In the genomic region with DNA sequence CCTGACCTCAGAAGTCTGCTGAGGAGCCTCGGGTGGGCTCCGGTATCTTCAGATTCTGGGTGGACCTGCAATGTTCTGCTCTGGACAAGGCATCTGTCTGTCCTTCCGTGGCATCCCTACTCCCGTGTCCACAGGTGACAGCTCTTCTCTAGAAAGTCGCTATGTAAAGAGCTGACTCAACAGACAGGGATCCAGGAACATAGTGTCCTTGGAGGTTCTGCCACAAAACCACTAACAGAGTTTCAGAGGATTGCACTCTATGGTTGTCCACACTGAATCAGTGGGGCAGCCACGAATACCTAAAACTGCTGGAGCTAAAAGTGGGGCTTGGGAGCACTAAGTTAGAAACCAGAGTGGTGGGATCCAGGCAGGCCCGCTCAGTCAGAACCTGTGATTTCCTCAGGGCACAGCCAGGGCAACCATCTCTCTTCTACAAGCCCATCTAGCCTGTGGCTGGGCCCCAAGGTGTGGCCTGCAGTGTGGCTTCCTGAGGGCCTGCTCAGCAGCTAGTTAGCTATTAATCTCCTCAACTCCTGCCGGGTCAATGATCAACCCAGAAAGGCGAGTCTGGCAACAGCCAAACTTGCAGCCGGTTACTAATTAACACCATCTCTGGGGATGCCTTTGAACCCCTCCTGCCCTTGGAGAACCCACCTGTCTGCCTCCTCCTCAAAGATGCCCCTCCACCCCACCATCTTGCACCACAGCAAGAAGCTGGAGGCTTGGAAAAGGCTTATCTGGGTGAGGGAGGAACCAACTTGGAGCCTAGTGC, we compare ENCODE assay signal across 12 mouse cellular contexts. TPM values are rescaled to one million over a fixed set of nuclear protein-coding genes. Genes with fewer than 3 reads are reported as not detected.
DNase-seq lines count a peak whose midpoint lies in the region; ATAC-seq and TF ChIP-seq lines count a peak whose summit lies in the region.
"Had no signal": no experiment of that assay in that cellular context is flagged by ENCODE, and none has a peak within 500 bp of the region (broad histone marks: within the 10 kb centered on the region; RNA-seq: fewer than 3 reads in every experiment).

No protein-coding gene starts in this region.

- H3K4me3 ChIP-seq in lung, adult 2 months (replicated peaks; ENCODE audit: extremely low read depth, low read depth, low read length): no peak overlapping the region
- H3K4me3 ChIP-seq in liver, embryonic 11.5 days (ENCODE audit: low read depth, low read length): no peak overlapping the region
- H3K4me3 ChIP-seq in small intestine, adult 2 months (ENCODE audit: low read depth, low read length): no peak overlapping the region
- H3K4me3 ChIP-seq: limb, embryonic 12.5 days had no signal

- H3K9me3 ChIP-seq in liver, embryonic 11.5 days (ENCODE audit: control insufficient read depth, low read length): no peaks in the 10 kb centered on the region
- H3K9me3 ChIP-seq: limb, embryonic 12.5 days had no signal

- TF ChIP-seq POLR2A in lung, adult 2 months (IDR thresholded peaks at IDR 0.05; ENCODE audit: borderline replicate concordance, extremely low read depth, low read depth, low read length): no peak
- TF ChIP-seq POLR2A in small intestine, adult 2 months (IDR thresholded peaks at IDR 0.05; ENCODE audit: low read depth, low read length): no peak; the same call in 1 of the 2 replicates

- WGBS in lung, adult 2 months: 66% methylated on average over 10 of the region's 10 CpGs
- WGBS in liver, embryonic 11.5 days: 68% methylated on average over 10 of the region's 10 CpGs
- 28% methylated on average over 10 of the region's 10 CpGs for WGBS in small intestine, adult 2 months

- intact Hi-C loops in gastrocnemius, postnatal 14 days (cut with DNase I; ENCODE audit: low total_unique reads): no loop called here

- H3K4me2 ChIP-seq in liver, embryonic 11.5 days: peak overlapping the region; percentile 18; the same call in 1 of the 2 replicates
- H3K4me2 ChIP-seq: limb, embryonic 12.5 days had no signal

- no peaks in the 10 kb centered on the region for H3K27me3 ChIP-seq in liver, embryonic 11.5 days (replicated peaks; ENCODE audit: control insufficient read depth, insufficient read depth, low read length)
- H3K27me3 ChIP-seq in small intestine, adult 2 months (ENCODE audit: control insufficient read depth, insufficient read depth, low read length): no peaks in the 10 kb centered on the region
- H3K27me3 ChIP-seq: limb, embryonic 12.5 days had no signal

- peaks cover 13% of the 10 kb centered on the region for H3K36me3 ChIP-seq in liver, embryonic 11.5 days (ENCODE audit: control insufficient read depth, insufficient read depth, low read length)
- H3K36me3 ChIP-seq in small intestine, adult 2 months (ENCODE audit: control insufficient read depth, insufficient read depth, low read length): peaks cover 36% of the 10 kb centered on the region

- no peak overlapping the region for H3K9ac ChIP-seq in liver, embryonic 11.5 days (ENCODE audit: low read depth, low read length)
- H3K9ac ChIP-seq: limb, embryonic 12.5 days had no signal

- TF ChIP-seq CTCF in lung, adult 2 months (IDR thresholded peaks at IDR 0.05; ENCODE audit: insufficient read depth, low read length): no peak
- no peak for TF ChIP-seq CTCF in small intestine, adult 2 months (IDR thresholded peaks at IDR 0.05; ENCODE audit: extremely low read depth, insufficient read length, insufficient replicate concordance, low read depth, low read length)

- peaks cover 36% of the 10 kb centered on the region for H3K4me1 ChIP-seq in lung, adult 2 months (ENCODE audit: control insufficient read depth, insufficient read depth, low read length)
- H3K4me1 ChIP-seq in liver, embryonic 11.5 days (replicated peaks; ENCODE audit: control insufficient read depth, insufficient read depth, low read length): peaks cover 29% of the 10 kb centered on the region
- peaks cover 51% of the 10 kb centered on the region for H3K4me1 ChIP-seq in small intestine, adult 2 months (ENCODE audit: control insufficient read depth, insufficient read depth, insufficient read length, low read length)

- 0 out of 2 replicates have a peak, but pooled peaks have one; percentile 25 for ATAC-seq in liver, embryonic 11.5 days (replicated peaks; ENCODE audit: low FRiP score)

- peak overlapping the region; percentile 8; the same call in 1 of the 2 replicates for H3K27ac ChIP-seq in liver, embryonic 11.5 days (ENCODE audit: low read depth, low read length)
- H3K27ac ChIP-seq in small intestine, adult 2 months (ENCODE audit: insufficient read depth, low read depth, low read length): peak overlapping the region; percentile 61
- H3K27ac ChIP-seq: limb, embryonic 12.5 days had no signal

- peak; percentile 67 to 78 for DNase-seq in lung, adult 18-20 months
- no peak for DNase-seq in lung, adult 2 months
- DNase-seq in kidney, adult 11 months: peak; percentile 95
- DNase-seq in liver, embryonic 11.5 days (ENCODE audit: low spot score): no peak
- DNase-seq in testis, postnatal 10 days (ENCODE audit: low spot score): no peak
- no peak for DNase-seq in gastrocnemius, postnatal 14 days
- DNase-seq in layer of hippocampus, postnatal 25 days (ENCODE audit: extremely low spot score in 1 of 2, low spot score in 1 of 2): no peak
- DNase-seq: adrenal gland, postnatal 10 days; heart, adult 18-20 months; retina, postnatal 1 day had no signal

RNA-seq across cellular contexts. Expression of a gene that starts 34.6 kb away (rescaled TPM):
- 108 and 124 TPM in 2 replicates for polyA plus RNA-seq in lung, adult 2 months (2012; rRNA removed)
- polyA plus RNA-seq in liver, embryonic 11.5 days (2014; fragmentation: Nextera tagmentation; extraction: Ambion mirVana): 7.1 and 10.5 TPM in 2 replicates
- 19.6 and 21.6 TPM in 2 replicates for polyA plus RNA-seq in small intestine, adult 2 months (2012; rRNA removed)
- total RNA-seq in gastrocnemius, postnatal 14 days (2021): 10 to 100 TPM; 17.1 to 18.9 TPM
- total RNA-seq in layer of hippocampus, postnatal 25 days (2021): 10 to 100 TPM; 31.4 to 38.0 TPM

RNA-seq across cellular contexts. Expression of a gene that starts 36.9 kb away (rescaled TPM):
- polyA plus RNA-seq in lung, adult 2 months (2012; rRNA removed): 69.0 and 72.8 TPM in 2 replicates
- 33.7 TPM in 2 replicates for polyA plus RNA-seq in liver, embryonic 11.5 days (2014; fragmentation: Nextera tagmentation; extraction: Ambion mirVana)
- 72.4 and 105 TPM in 2 replicates for polyA plus RNA-seq in small intestine, adult 2 months (2012; rRNA removed)
- total RNA-seq in gastrocnemius, postnatal 14 days (2021): 10 to 100 TPM; 20.9 to 24.1 TPM
- total RNA-seq in layer of hippocampus, postnatal 25 days (2021): 10 to 100 TPM; 46.4 to 48.1 TPM

Comparison
In these comparisons a context has a peak if more than half of its experiments do, and no peak if none do; other contexts are left out.
1. DNase-seq: peak in lung, adult 18-20 months (2 of 2) and kidney, adult 11 months (single experiment); none in lung, adult 2 months (single experiment), liver, embryonic 11.5 days (single experiment), testis, postnatal 10 days (single experiment), gastrocnemius, postnatal 14 days (single experiment) and layer of hippocampus, postnatal 25 days (0 of 2).